Mouse (Mus musculus) lung, postnatal 36 days (tissue): ENCODE results near the gene Adamts2.

ENCODE experiments used
- DNase-seq: peaks from one replicate; pipeline ENCODE4 v3.0.0; 2022; ENCODE audit warnings: mixed read lengths

The Adamts2 gene

GRCm38 (mm10) chr11:50738436-50738835 is 136.6 kb downstream of the Adamts2 start:
- no peak for DNase-seq

GRCm38 (mm10) chr11:50739453-50739852 is 137.6 kb downstream of the Adamts2 start:
- peak; percentile 24 for DNase-seq

GRCm38 (mm10) chr11:50742146-50742545 is 140.3 kb downstream of the Adamts2 start:
- DNase-seq, result no peak

GRCm38 (mm10) chr11:50744971-50745370 is 143.1 kb downstream of the Adamts2 start:
- DNase-seq, result peak; percentile 64

GRCm38 (mm10) chr11:50746508-50746907 is 144.6 kb downstream of the Adamts2 start:
- peak; percentile 63 for DNase-seq

GRCm38 (mm10) chr11:50750983-50751585 is 149.2 kb downstream of the Adamts2 start:
- DNase-seq, result no peak

GRCm38 (mm10) chr11:50757741-50758140 is 155.9 kb downstream of the Adamts2 start:
- DNase-seq, result no peak

- DNase-seq, result no peak
Observed at GRCm38 (mm10) chr11:50766461-50766860, 164.6 kb downstream of the Adamts2 start.

GRCm38 (mm10) chr11:50767039-50767438 is 165.2 kb downstream of the Adamts2 start:
- DNase-seq, result peak; percentile 60

- DNase-seq, result peak; percentile 93
Observed at GRCm38 (mm10) chr11:50768995-50769749, 167.3 kb downstream of the Adamts2 start.

GRCm38 (mm10) chr11:50771006-50771405 is 169.1 kb downstream of the Adamts2 start:
- no peak for DNase-seq

GRCm38 (mm10) chr11:50797674-50798073 is 195.8 kb downstream of the Adamts2 start:
- no peak for DNase-seq

GRCm38 (mm10) chr11:50798836-50799235 is 197.0 kb downstream of the Adamts2 start:
- DNase-seq, result no peak

- DNase-seq, result no peak
Observed at GRCm38 (mm10) chr11:50814233-50814632, 212.3 kb downstream of the Adamts2 start.

GRCm38 (mm10) chr11:50826214-50826613 is 224.3 kb downstream of the Adamts2 start:
- no peak for DNase-seq

GRCm38 (mm10) chr11:50827010-50827953 is 225.4 kb downstream of the Adamts2 start, which contains the start of gene Zfp354c:
Gene Zfp354c, minus strand, starts transcription at chr11:50827724.
- DNase-seq, result peak; percentile 91

- DNase-seq, result peak; percentile 23
Observed at GRCm38 (mm10) chr11:50835727-50836126, 233.8 kb downstream of the Adamts2 start.

- peak; percentile 96 for DNase-seq
Observed at GRCm38 (mm10) chr11:50841023-50841735, 239.3 kb downstream of the Adamts2 start, which contains the start of gene Zfp879. Gene Zfp879, minus strand, starts transcription at chr11:50841552.

GRCm38 (mm10) chr11:50845951-50846350 is 244.1 kb downstream of the Adamts2 start:
- DNase-seq, result no peak

- peak; percentile 24 for DNase-seq
Observed at GRCm38 (mm10) chr11:50847047-50847446, 245.2 kb downstream of the Adamts2 start.

GRCm38 (mm10) chr11:50848520-50849137 is 246.7 kb downstream of the Adamts2 start:
- no peak for DNase-seq

GRCm38 (mm10) chr11:50849310-50849709 is 247.4 kb downstream of the Adamts2 start:
- DNase-seq, result no peak
